Mouse (Mus musculus): ENCODE data around the gene Dnah6.

Gene Dnah6

GRCm38 (mm10) chr6:73143403-73143802 lies 78.0 kb downstream of the Dnah6 start:
- no peak for DNase-seq (ENCODE audit: low read depth, low spot score)

GRCm38 (mm10) chr6:73142776-73143175 lies 78.7 kb downstream of the Dnah6 start:
- DNase-seq (ENCODE audit: low read depth, low spot score), result no peak

GRCm38 (mm10) chr6:73140836-73141235 lies 80.6 kb downstream of the Dnah6 start:
- no peak for DNase-seq (ENCODE audit: low read depth, low spot score)

GRCm38 (mm10) chr6:73132784-73133183 lies 88.7 kb downstream of the Dnah6 start:
- DNase-seq (ENCODE audit: low read depth, low spot score), result no peak

- DNase-seq (ENCODE audit: low read depth, low spot score), result no peak
These were observed 93.9 kb downstream of the Dnah6 start for GRCm38 (mm10) chr6:73127594-73127993.

- no peak for DNase-seq (ENCODE audit: low read depth, low spot score)
These were observed 101.1 kb downstream of the Dnah6 start for GRCm38 (mm10) chr6:73120348-73120747.

GRCm38 (mm10) chr6:73113898-73114297 lies 107.6 kb downstream of the Dnah6 start:
- DNase-seq (ENCODE audit: low read depth, low spot score), result no peak

- no peak for DNase-seq (ENCODE audit: low read depth, low spot score)
These were observed 108.1 kb downstream of the Dnah6 start for GRCm38 (mm10) chr6:73113365-73113764.

- no peak for DNase-seq (ENCODE audit: low read depth, low spot score)
These were observed 128.3 kb downstream of the Dnah6 start for GRCm38 (mm10) chr6:73093133-73093532.

- DNase-seq (ENCODE audit: low read depth, low spot score), result no peak
These were observed 130.6 kb downstream of the Dnah6 start for GRCm38 (mm10) chr6:73090836-73091235.

- DNase-seq (ENCODE audit: low read depth, low spot score), result no peak
These were observed 138.9 kb downstream of the Dnah6 start for GRCm38 (mm10) chr6:73082571-73082970.

GRCm38 (mm10) chr6:73072093-73072786 lies 149.2 kb downstream of the Dnah6 start:
- no peak for DNase-seq (ENCODE audit: low read depth, low spot score)

GRCm38 (mm10) chr6:73071214-73071613 lies 150.2 kb downstream of the Dnah6 start:
- no peak for DNase-seq (ENCODE audit: low read depth, low spot score)

- DNase-seq (ENCODE audit: low read depth, low spot score), result no peak
These were observed 150.8 kb downstream of the Dnah6 start for GRCm38 (mm10) chr6:73070663-73071062.

- no peak for DNase-seq (ENCODE audit: low read depth, low spot score)
These were observed 156.9 kb downstream of the Dnah6 start for GRCm38 (mm10) chr6:73064551-73064950.

GRCm38 (mm10) chr6:73059596-73060121 lies 161.8 kb downstream of the Dnah6 start:
- no peak for DNase-seq (ENCODE audit: low read depth, low spot score)

GRCm38 (mm10) chr6:73059162-73059561 lies 162.3 kb downstream of the Dnah6 start:
- DNase-seq (ENCODE audit: low read depth, low spot score), result no peak

GRCm38 (mm10) chr6:73055347-73055746 lies 166.1 kb downstream of the Dnah6 start:
- no peak for DNase-seq (ENCODE audit: low read depth, low spot score)

- no peak for DNase-seq (ENCODE audit: low read depth, low spot score)
These were observed 166.6 kb downstream of the Dnah6 start for GRCm38 (mm10) chr6:73054807-73055206.

- no peak for DNase-seq (ENCODE audit: low read depth, low spot score)
These were observed 167.9 kb downstream of the Dnah6 start for GRCm38 (mm10) chr6:73053526-73053925.

- no peak for DNase-seq (ENCODE audit: low read depth, low spot score)
These were observed 174.2 kb downstream of the Dnah6 start for GRCm38 (mm10) chr6:73047259-73047658.

GRCm38 (mm10) chr6:73045944-73046343 lies 175.5 kb downstream of the Dnah6 start:
- no peak for DNase-seq (ENCODE audit: low read depth, low spot score)

GRCm38 (mm10) chr6:73042278-73042677 lies 179.2 kb downstream of the Dnah6 start:
- no peak for DNase-seq (ENCODE audit: low read depth, low spot score)

- no peak for DNase-seq (ENCODE audit: low read depth, low spot score)
These were observed 183.2 kb downstream of the Dnah6 start for GRCm38 (mm10) chr6:73038291-73038690.

All from A20 (cell line).